21 mouse cellular contexts compared by ENCODE assay signal in the genomic region with DNA sequence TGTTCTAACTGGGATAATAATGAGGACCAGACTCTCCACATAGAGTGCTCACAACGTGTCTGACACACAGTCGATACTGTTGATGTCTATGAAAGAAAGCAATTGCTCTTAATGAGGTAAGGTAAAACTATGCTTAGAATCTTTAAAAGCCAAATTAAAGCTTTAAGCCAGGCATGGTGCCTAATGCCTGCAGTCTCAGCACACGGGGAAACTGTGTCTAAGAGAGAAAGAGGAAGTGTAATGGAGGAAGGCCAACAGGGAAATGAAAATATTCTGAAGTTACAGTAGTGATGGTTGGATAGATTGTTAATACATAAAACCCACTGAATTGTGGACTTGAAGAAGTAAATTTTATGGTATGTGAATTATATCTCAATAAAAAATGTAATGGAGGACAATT. TPM values are rescaled to one million over a fixed set of nuclear protein-coding genes. Genes with fewer than 3 reads are reported as not detected.
A peak's percentile ranks its signal among the peaks of the same experiment; 100 is the strongest.
DNase-seq lines count a peak whose midpoint lies in the region; ATAC-seq and TF ChIP-seq lines count a peak whose summit lies in the region.
"Had no signal": no experiment of that assay in that cellular context is flagged by ENCODE, and none has a peak within 500 bp of the region (broad histone marks: within the 10 kb centered on the region; RNA-seq: fewer than 3 reads in every experiment).

No protein-coding gene starts in this region.

- H3K36me3 ChIP-seq in MEL (ENCODE audit: control insufficient read depth in 1 of 2, insufficient read depth in 2 of 2, low read length in 2 of 2), result peaks cover 0 to 11% of the 10 kb centered on the region in 2 experiments; a peak in 2 of 4 replicates
- H3K36me3 ChIP-seq in limb, embryonic 10.5 days, result no peaks in the 10 kb centered on the region
- no peaks in the 10 kb centered on the region for H3K36me3 ChIP-seq in embryonic facial prominence, embryonic 10.5 days (replicated peaks)
- no peaks in the 10 kb centered on the region for H3K36me3 ChIP-seq in midbrain, embryonic 11.5 days (ENCODE audit: control insufficient read depth, insufficient read depth, low read length)
- H3K36me3 ChIP-seq: G1E; heart, embryonic 10.5 days; hindbrain, embryonic 13.5 days had no signal

- WGBS in limb, embryonic 10.5 days, result 54% methylated on average over 3 of the region's 3 CpGs
- 69% methylated on average over 3 of the region's 3 CpGs for WGBS in embryonic facial prominence, embryonic 10.5 days
- 75% methylated on average over 3 of the region's 3 CpGs for WGBS in midbrain, embryonic 11.5 days

- ATAC-seq in megakaryocyte progenitor cell, adult 5-6 weeks (replicated peaks; ENCODE audit: poor library complexity), result peak; percentile 58; the same call in 1 of the 2 replicates
- ATAC-seq in midbrain, embryonic 11.5 days (ENCODE audit: low FRiP score), result no peak
- ATAC-seq: forebrain, embryonic 14.5 days; hindbrain, postnatal 0 days had no signal

- DNase-seq in A20 (ENCODE audit: low read depth, low spot score), result peak; percentile 76
- peak; percentile 65 for DNase-seq in MEL (ENCODE audit: low read depth, low spot score)
- DNase-seq in limb, embryonic 10.5 days (ENCODE audit: low spot score), result no peak
- no peak for DNase-seq in embryonic facial prominence, embryonic 10.5 days (ENCODE audit: low spot score)
- no peak for DNase-seq in testis, postnatal 10 days (ENCODE audit: low spot score)
- no peak for DNase-seq in midbrain, embryonic 11.5 days (ENCODE audit: low spot score, missing footprints)
- DNase-seq: adrenal gland, postnatal 10 days; cerebellum, adult 11-12 months; cerebellum, adult 9-10 months; cerebellum, postnatal 25 days; gastrocnemius, adult 2 months; gastrocnemius, postnatal 36 days; heart, adult 18-20 months; heart, postnatal 10 days had no signal

- TF ChIP-seq EP300 in MEL (IDR thresholded peaks at IDR 0.05; ENCODE audit: low read depth in 1 of 2, low read length in 2 of 2), result peak in 1 of 2 experiments; percentile 38; a peak in 1 of 4 replicates

- H3K4me2 ChIP-seq in midbrain, embryonic 11.5 days, result no peak overlapping the region
- H3K4me2 ChIP-seq: hindbrain, embryonic 13.5 days had no signal

- H3K27me3 ChIP-seq in MEL (ENCODE audit: control insufficient read depth in 1 of 2, insufficient read depth in 2 of 2, low read length in 2 of 2), result no peaks in the 10 kb centered on the region
- no peaks in the 10 kb centered on the region for H3K27me3 ChIP-seq in limb, embryonic 10.5 days (ENCODE audit: low read depth, poor library complexity, severe bottlenecking)
- no peaks in the 10 kb centered on the region for H3K27me3 ChIP-seq in embryonic facial prominence, embryonic 10.5 days (replicated peaks; ENCODE audit: low read depth, poor library complexity, severe bottlenecking)
- H3K27me3 ChIP-seq in midbrain, embryonic 11.5 days (ENCODE audit: control insufficient read depth, insufficient read depth, low read length), result no peaks in the 10 kb centered on the region
- H3K27me3 ChIP-seq: hindbrain, embryonic 13.5 days had no signal

- no peaks in the 10 kb centered on the region for H3K9me3 ChIP-seq in MEL (replicated peaks; ENCODE audit: insufficient read depth, low read length)
- H3K9me3 ChIP-seq in limb, embryonic 10.5 days (replicated peaks), result no peaks in the 10 kb centered on the region
- no peaks in the 10 kb centered on the region for H3K9me3 ChIP-seq in embryonic facial prominence, embryonic 10.5 days
- H3K9me3 ChIP-seq in midbrain, embryonic 11.5 days (ENCODE audit: control insufficient read depth, low read length), result no peaks in the 10 kb centered on the region
- H3K9me3 ChIP-seq: G1E; heart, embryonic 10.5 days; hindbrain, embryonic 13.5 days had no signal

- no peak overlapping the region for H3K9ac ChIP-seq in MEL (ENCODE audit: control insufficient read depth, low read depth, low read length, poor library complexity, severe bottlenecking)
- H3K9ac ChIP-seq in midbrain, embryonic 11.5 days (ENCODE audit: low read length), result no peak overlapping the region
- H3K9ac ChIP-seq: hindbrain, embryonic 13.5 days had no signal

- H3K4me3 ChIP-seq in MEL (ENCODE audit: control insufficient read depth in 1 of 2, insufficient read depth in 1 of 2, low read depth in 2 of 2, low read length in 2 of 2), result no peak overlapping the region
- no peak overlapping the region for H3K4me3 ChIP-seq in limb, embryonic 10.5 days
- H3K4me3 ChIP-seq in embryonic facial prominence, embryonic 10.5 days, result no peak overlapping the region
- H3K4me3 ChIP-seq in midbrain, embryonic 11.5 days (ENCODE audit: low read depth, low read length), result no peak overlapping the region
- H3K4me3 ChIP-seq: gastrocnemius, adult 2 months; heart, embryonic 10.5 days; hindbrain, embryonic 13.5 days had no signal

- H3K27ac ChIP-seq in MEL (ENCODE audit: control insufficient read depth, low read depth, low read length), result no peak overlapping the region
- peak overlapping the region; percentile 42; the same call in 1 of the 2 replicates for H3K27ac ChIP-seq in limb, embryonic 10.5 days
- no peak overlapping the region for H3K27ac ChIP-seq in embryonic facial prominence, embryonic 10.5 days (replicated peaks)
- no peak overlapping the region for H3K27ac ChIP-seq in midbrain, embryonic 11.5 days (ENCODE audit: low read depth, low read length)
- H3K27ac ChIP-seq: gastrocnemius, adult 2 months; heart, embryonic 10.5 days; hindbrain, embryonic 13.5 days; hindbrain, postnatal 0 days had no signal

- no peaks in the 10 kb centered on the region for H3K79me2 ChIP-seq in MEL (ENCODE audit: control insufficient read depth, insufficient read depth, low read length, poor library complexity)

- TF ChIP-seq RAD21 in MEL (IDR thresholded peaks at IDR 0.05; ENCODE audit: low read depth, low read length), result no peak

- H3K4me1 ChIP-seq in MEL (ENCODE audit: control insufficient read depth in 1 of 2, insufficient read depth in 2 of 2, low read length in 2 of 2), result peaks cover 0 to 13% of the 10 kb centered on the region in 2 experiments; a peak in 2 of 4 replicates
- H3K4me1 ChIP-seq in limb, embryonic 10.5 days, result peaks cover 21% of the 10 kb centered on the region
- H3K4me1 ChIP-seq in embryonic facial prominence, embryonic 10.5 days, result no peaks in the 10 kb centered on the region
- H3K4me1 ChIP-seq in midbrain, embryonic 11.5 days (ENCODE audit: control insufficient read depth, insufficient read depth, low read length), result no peaks in the 10 kb centered on the region
- H3K4me1 ChIP-seq: heart, embryonic 10.5 days; hindbrain, embryonic 13.5 days had no signal

- no peak for TF ChIP-seq POLR2A in MEL (IDR thresholded peaks at IDR 0.05; ENCODE audit: control insufficient read depth in 1 of 2, insufficient read depth in 1 of 2, low read depth in 1 of 2, low read length in 2 of 2, poor library complexity in 1 of 2)

- TF ChIP-seq CTCF in MEL (IDR thresholded peaks at IDR 0.05 in 2 of 3, conservative IDR thresholded peaks at IDR 0.05 in 1 of 3; ENCODE audit: control insufficient read depth in 1 of 3, insufficient read depth in 1 of 3, low read depth in 2 of 3, low read length in 3 of 3, poor library complexity in 1 of 3, severe bottlenecking in 1 of 3), result no peak

TF ChIP-seq in MEL, 35 proteins besides CTCF, POLR2A, EP300 and RAD21:
- TF ChIP-seq NELFE (IDR thresholded peaks at IDR 0.05; ENCODE audit: low read depth, low read length) (no peak), TCF12 (IDR thresholded peaks at IDR 0.05; ENCODE audit: low read depth, low read length) (no peak), NRF1 (IDR thresholded peaks at IDR 0.05; ENCODE audit: insufficient read depth, low read depth, low read length, poor library complexity, severe bottlenecking) (no peak), HCFC1 (IDR thresholded peaks at IDR 0.05; ENCODE audit: low read depth, low read length) (no peak), GATA1 (IDR thresholded peaks at IDR 0.05; ENCODE audit: low read depth, low read length) (no peak), MAZ (IDR thresholded peaks at IDR 0.05; ENCODE audit: low read depth, low read length) (no peak), ZMIZ1 (IDR thresholded peaks at IDR 0.05; ENCODE audit: low read depth, low read length) (no peak), TAL1 (IDR thresholded peaks at IDR 0.05; ENCODE audit: low read length) (no peak), CHD2 (IDR thresholded peaks at IDR 0.05; ENCODE audit: low read length) (no peak), E2F4 (IDR thresholded peaks at IDR 0.05; ENCODE audit: borderline replicate concordance, low read depth, low read length) (no peak), USF2 (IDR thresholded peaks at IDR 0.05; ENCODE audit: borderline replicate concordance in 1 of 2, insufficient read depth in 1 of 2, low read depth in 1 of 2, low read length in 2 of 2) (no peak), MYC (IDR thresholded peaks at IDR 0.05; ENCODE audit: low read depth, low read length) (no peak), MXI1 (IDR thresholded peaks at IDR 0.05; ENCODE audit: low read depth, low read length) (no peak), USF1 (IDR thresholded peaks at IDR 0.05; ENCODE audit: low read depth, low read length) (no peak), BHLHE40 (IDR thresholded peaks at IDR 0.05; ENCODE audit: borderline replicate concordance, low read depth, low read length) (no peak), POLR2AphosphoS2 (IDR thresholded peaks at IDR 0.05; ENCODE audit: low read length) (no peak)

RNA-seq across cellular contexts. Expression of gene Wipf1, which starts 24.9 kb away (rescaled TPM):
- total RNA-seq in MEL (2012; rRNA removed), result 5.2 and 7.8 TPM in 2 replicates
- polyA plus RNA-seq in MEL (2012; ENCODE audit: insufficient read depth in 1 of 2, insufficient read length in 2 of 2, low read depth in 1 of 2, low replicate concordance in 2 of 2, missing spikeins in 1 of 2), result 10 to 100 TPM; 27.1 to 83.9 TPM
- 13.3 and 14.2 TPM in 2 replicates for polyA plus RNA-seq in limb, embryonic 10.5 days (2016; fragmentation: Nextera tagmentation; extraction: Ambion mirVana)
- total RNA-seq in megakaryocyte progenitor cell, adult 5-6 weeks (2015), result 33.6 and 39.1 TPM in 2 replicates
- 12.7 and 13.7 TPM in 2 replicates for total RNA-seq in megakaryocyte progenitor cell, adult 5-6 weeks (2017)
- polyA plus RNA-seq in embryonic facial prominence, embryonic 10.5 days (2016; fragmentation: Nextera tagmentation; extraction: Ambion mirVana), result 12.0 and 12.7 TPM in 2 replicates
- 8.2 and 8.3 TPM in 2 replicates for polyA plus RNA-seq in midbrain, embryonic 11.5 days (2014; fragmentation: Nextera tagmentation; extraction: Ambion mirVana)

RNA-seq across cellular contexts. Expression of gene Chrna1, which starts 25.7 kb away (rescaled TPM):
- 0.12 and 0.29 TPM in 2 replicates for total RNA-seq in MEL (2012; rRNA removed)
- not detected for polyA plus RNA-seq in MEL (2012; ENCODE audit: insufficient read depth in 1 of 2, insufficient read length in 2 of 2, low read depth in 1 of 2, low replicate concordance in 2 of 2, missing spikeins in 1 of 2)
- 2.3 and 3.9 TPM in 2 replicates for polyA plus RNA-seq in limb, embryonic 10.5 days (2016; fragmentation: Nextera tagmentation; extraction: Ambion mirVana)
- total RNA-seq in megakaryocyte progenitor cell, adult 5-6 weeks (2015), result 0.02 TPM in 1 of 2 replicates, not detected in the other
- not detected in 2 replicates for total RNA-seq in megakaryocyte progenitor cell, adult 5-6 weeks (2017)
- polyA plus RNA-seq in embryonic facial prominence, embryonic 10.5 days (2016; fragmentation: Nextera tagmentation; extraction: Ambion mirVana), result 0.64 and 0.80 TPM in 2 replicates
- polyA plus RNA-seq in midbrain, embryonic 11.5 days (2014; fragmentation: Nextera tagmentation; extraction: Ambion mirVana), result 0.25 TPM in 2 replicates
- total RNA-seq: heart, postnatal 10 days; hematopoietic stem cell, adult 5-6 weeks; hindbrain, postnatal 0 days had no signal
- polyA plus RNA-seq: G1E had no signal

Comparison
In these comparisons a context has a peak if more than half of its experiments do, and no peak if none do; other contexts are left out.
1. DNase-seq: peak in A20 (single experiment) and MEL (single experiment); none in limb, embryonic 10.5 days (single experiment), embryonic facial prominence, embryonic 10.5 days (single experiment), testis, postnatal 10 days (single experiment) and midbrain, embryonic 11.5 days (single experiment).